Mouse (Mus musculus) limb, embryonic 12.5 days (tissue): ENCODE measurements around the gene Thsd4. TPM values are rescaled to one million over a fixed set of nuclear protein-coding genes. Genes with fewer than 3 reads are reported as not detected.
"Not testable (repeated sequence)": the region's sequence is repeated elsewhere in the genome, so short reads cannot be mapped to it uniquely, and the experiment has no call there.

ENCODE experiments used
- ATAC-seq: fragments of 200-750 bp; cut with Nextera tagmentation; 2 replicates; pipeline ENCODE4 v1.8.0; 2017; ENCODE audit warnings: low read depth, moderate TSS enrichment; ENCODE audit not compliant: insufficient number of reproducible peaks, insufficient read depth, low FRiP score, low TSS enrichment
- H3K27ac ChIP-seq: fragments of 300-500 bp; sonication (generic); 2 replicates; pipeline ENCODE4 v1.5.1; 2016; ENCODE audit warnings: mild to moderate bottlenecking, moderate library complexity
- H3K27me3 ChIP-seq: fragments of 300-500 bp; sonication (generic); 2 replicates; pipeline ENCODE4 v1.6.1; 2016; ENCODE audit warnings: mild to moderate bottlenecking, moderate library complexity
- H3K36me3 ChIP-seq: fragments of 300-500 bp; sonication (generic); 2 replicates; pipeline ENCODE4 v1.6.1; 2016; ENCODE audit warnings: mild to moderate bottlenecking, moderate library complexity
- H3K4me1 ChIP-seq: fragments of 300-500 bp; sonication (generic); replicated peaks from 2 replicates; pipeline ENCODE4 v1.6.1; 2016
- H3K4me2 ChIP-seq: fragments of 300-500 bp; sonication (generic); 2 replicates; pipeline ENCODE4 v1.6.1; 2016; ENCODE audit warnings: mild to moderate bottlenecking, moderate library complexity
- H3K4me3 ChIP-seq: fragments of 300-500 bp; sonication (generic); replicated peaks from 2 replicates; pipeline ENCODE4 v1.5.1; 2016; ENCODE audit warnings: mild to moderate bottlenecking
- H3K9ac ChIP-seq: fragments of 300-500 bp; sonication (generic); replicated peaks from 2 replicates; pipeline ENCODE4 v1.6.1; 2016; ENCODE audit warnings: mild to moderate bottlenecking, moderate library complexity
- H3K9me3 ChIP-seq: fragments of 300-500 bp; sonication (generic); 2 replicates; pipeline ENCODE4 v1.6.1; 2016; ENCODE audit warnings: mild to moderate bottlenecking, moderate library complexity
- WGBS: fragments of 180-500 bp; shearing (Covaris S2); methylation state at CpG from one replicate; pipeline ENCODE4 v1.1.7; 2016; 5-methylcytosine and 5-hydroxymethylcytosine counted together
- polyA plus RNA-seq: library from polyadenylated mRNA; unstranded; fragments of >200 nt; fragmentation: Nextera tagmentation; extraction: Ambion mirVana; gene quantifications from 2 replicates; pipeline ENCODE4 v1.2.1, GENCODE M21; 2016

The Thsd4 gene
- polyA plus RNA-seq, 1 experiment from 2014 or later, result 27.0 TPM

DNA sequence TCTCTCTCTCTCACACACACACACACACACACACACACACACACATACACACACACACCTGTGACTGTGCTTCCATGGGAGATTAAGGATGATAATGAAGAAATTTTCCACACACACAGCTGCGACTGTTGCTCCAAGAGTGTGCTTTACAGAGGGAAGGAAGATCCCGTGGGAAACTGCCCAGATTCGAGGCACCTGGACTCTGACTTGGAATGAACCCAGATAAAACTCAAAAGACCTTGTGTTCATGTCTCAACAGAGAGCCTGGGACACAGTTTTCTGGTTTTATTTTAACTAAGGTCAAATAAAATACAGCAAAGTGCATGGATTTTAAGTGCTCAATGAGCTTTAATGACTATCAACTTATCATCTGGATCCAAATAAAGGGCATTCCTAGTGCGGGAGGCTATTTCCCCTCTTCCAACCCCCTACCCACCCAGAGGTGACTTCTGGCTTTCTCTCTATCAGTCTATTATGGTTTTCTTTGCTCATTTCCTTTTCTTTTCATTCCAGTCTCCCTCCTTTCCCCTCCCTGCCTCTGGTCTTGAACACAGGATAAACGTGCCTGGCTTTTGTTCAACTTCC, 579.3 kb downstream of the Thsd4 start:
- Histone ChIP-seq H3K4me2 (no peak overlapping the region), H3K4me1 (peaks cover 39% of the 10 kb centered on the region), H3K27ac (peak overlapping the region; percentile 37; the same call in 1 of the 2 replicates), H3K9ac (no peak overlapping the region), H3K36me3 (no peaks in the 10 kb centered on the region), H3K27me3 (no peaks in the 10 kb centered on the region), H3K4me3 (no peak overlapping the region), H3K9me3 (no peaks in the 10 kb centered on the region)
- 47% methylated on average over 5 of the region's 5 CpGs for WGBS
- no peak for ATAC-seq

DNA sequence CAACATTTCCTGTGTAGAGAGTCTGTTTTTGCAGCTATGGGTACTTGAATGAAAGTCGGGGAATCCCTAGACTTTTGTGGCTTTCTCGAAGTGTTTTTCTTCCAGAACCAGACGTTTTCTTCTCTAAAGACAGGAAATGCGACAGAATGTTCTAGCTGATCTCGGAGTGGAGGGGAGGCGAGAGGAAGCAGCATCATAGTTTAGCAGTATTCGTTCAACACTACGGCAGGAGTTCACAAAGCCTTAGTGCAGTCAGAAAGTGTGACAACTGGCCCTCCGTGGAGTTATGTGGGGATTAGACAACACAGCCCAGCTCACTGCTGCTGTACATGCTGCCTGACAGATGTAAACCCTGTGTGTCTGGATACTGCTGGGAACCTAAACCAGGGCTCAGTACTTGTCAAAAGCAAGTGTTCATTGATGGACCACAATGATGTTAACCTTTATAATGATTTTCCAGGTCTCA, 579.9 kb downstream of the Thsd4 start:
- H3K27ac ChIP-seq, result peak overlapping the region; percentile 54; the same call in 1 of the 2 replicates
- 53% methylated on average over 9 of the region's 9 CpGs for WGBS
- H3K9me3 ChIP-seq, result no peaks in the 10 kb centered on the region
- peaks cover 39% of the 10 kb centered on the region for H3K4me1 ChIP-seq
- no peaks in the 10 kb centered on the region for H3K27me3 ChIP-seq
- H3K9ac ChIP-seq, result no peak overlapping the region
- no peak overlapping the region for H3K4me2 ChIP-seq
- H3K4me3 ChIP-seq, result no peak overlapping the region
- no peaks in the 10 kb centered on the region for H3K36me3 ChIP-seq
- no peak for ATAC-seq

DNA sequence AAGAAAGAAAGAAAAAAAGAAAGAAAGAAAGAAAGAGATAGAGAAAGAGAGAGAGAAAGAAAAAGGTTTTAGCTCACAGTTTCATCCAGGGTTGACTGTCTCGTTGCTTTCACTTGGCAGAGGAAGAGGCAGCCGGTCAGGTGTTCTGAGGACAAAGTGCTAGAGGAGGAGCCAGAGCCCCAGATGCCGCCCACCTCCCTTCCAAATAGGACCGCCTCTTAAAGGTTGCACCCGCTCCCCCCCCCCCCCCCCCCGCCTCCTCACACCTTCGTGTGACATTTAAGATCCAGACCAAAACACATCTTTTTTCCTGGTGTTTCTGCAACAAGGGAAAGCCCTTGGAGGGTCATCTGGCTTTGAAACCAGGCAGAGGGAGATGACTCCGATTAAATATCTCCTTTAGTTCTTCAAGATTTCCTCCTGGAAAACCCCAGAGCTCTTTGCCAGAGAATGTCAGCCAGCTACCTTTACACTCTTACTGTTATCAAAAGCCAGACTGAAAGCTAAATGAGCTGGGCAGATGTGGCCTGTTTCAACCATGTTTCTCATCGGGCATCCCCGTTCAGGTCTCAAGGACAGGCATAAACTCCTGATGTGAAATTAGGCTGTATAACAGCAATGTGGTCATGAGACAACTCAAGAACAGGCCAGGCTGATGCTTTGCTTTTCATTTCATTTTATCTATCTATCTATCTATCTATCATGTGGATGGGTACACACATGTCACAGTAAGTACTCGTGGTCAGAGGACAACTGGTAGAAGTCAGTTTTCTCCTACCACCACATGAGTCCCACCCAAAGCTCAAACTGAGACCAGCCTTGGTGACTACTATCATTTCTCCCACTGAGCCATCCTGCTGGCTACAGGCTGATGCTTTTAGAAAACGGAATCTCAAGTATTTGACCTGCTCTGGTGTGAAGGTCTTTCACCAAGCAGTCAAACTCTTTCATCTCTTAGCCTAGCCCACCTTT, 580.6 kb downstream of the Thsd4 start:
- Histone ChIP-seq H3K36me3 (no peaks in the 10 kb centered on the region), H3K27ac (peak overlapping the region; percentile 54; the same call in 1 of the 2 replicates), H3K4me3 (no peak overlapping the region), H3K4me1 (peaks cover 39% of the 10 kb centered on the region), H3K4me2 (no peak overlapping the region), H3K9ac (no peak overlapping the region), H3K27me3 (no peaks in the 10 kb centered on the region), H3K9me3 (no peaks in the 10 kb centered on the region)
- ATAC-seq, result no peak
- WGBS, result 56% methylated on average over 12 of the region's 12 CpGs

DNA sequence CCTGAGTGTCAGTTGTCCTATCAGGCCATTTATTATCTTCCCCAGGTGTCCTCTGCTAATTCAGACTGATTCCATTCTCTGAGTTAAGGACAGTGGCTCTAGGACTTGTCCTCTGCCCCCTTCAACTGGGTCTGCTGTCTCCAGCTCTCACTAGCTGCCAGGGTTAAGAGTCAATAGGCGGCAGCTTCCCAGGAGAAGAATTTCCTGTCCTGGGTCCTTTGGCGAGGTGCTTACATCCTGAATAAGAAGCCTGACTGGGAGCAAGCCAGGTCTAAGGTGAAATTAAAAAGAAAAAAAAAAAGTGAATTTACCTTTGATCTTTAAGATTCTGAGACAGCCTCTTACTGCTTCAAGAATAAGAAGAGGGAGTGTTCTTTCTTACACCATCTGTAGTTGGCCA, 582.2 kb downstream of the Thsd4 start:
- Histone ChIP-seq H3K27me3 (no peaks in the 10 kb centered on the region), H3K4me3 (no peak overlapping the region), H3K4me2 (no peak overlapping the region), H3K9me3 (no peaks in the 10 kb centered on the region), H3K27ac (peak overlapping the region; percentile 26; the same call in 1 of the 2 replicates), H3K36me3 (no peaks in the 10 kb centered on the region), H3K9ac (no peak overlapping the region), H3K4me1 (peaks cover 39% of the 10 kb centered on the region)
- 43% methylated on average over 2 of the region's 2 CpGs for WGBS
- ATAC-seq, result no peak

DNA sequence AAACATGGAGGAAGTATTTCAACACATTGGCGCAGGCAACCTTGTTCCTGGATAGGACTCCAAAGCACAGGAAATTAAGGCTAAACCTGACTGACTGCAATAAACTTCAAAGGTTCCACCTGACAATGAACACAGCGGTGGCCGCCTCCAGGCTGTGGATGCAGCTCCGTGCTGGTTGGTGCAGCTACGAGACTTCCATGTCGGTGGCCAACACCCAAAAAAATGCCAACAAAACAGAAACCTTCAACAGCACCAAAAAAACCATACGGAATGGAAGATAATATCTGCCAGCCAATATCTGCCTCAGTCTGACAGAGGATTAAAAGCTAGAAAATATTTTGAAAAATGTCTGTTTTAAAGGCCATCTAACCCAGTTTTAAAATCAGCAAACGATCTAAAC, 583.3 kb downstream of the Thsd4 start:
- Histone ChIP-seq H3K4me3 (no peak overlapping the region), H3K9me3 (no peaks in the 10 kb centered on the region), H3K9ac (no peak overlapping the region), H3K4me1 (peaks cover 35% of the 10 kb centered on the region), H3K27ac (no peak overlapping the region), H3K4me2 (no peak overlapping the region), H3K36me3 (no peaks in the 10 kb centered on the region), H3K27me3 (no peaks in the 10 kb centered on the region)
- WGBS, result 41% methylated on average over 8 of the region's 8 CpGs
- no peak for ATAC-seq

DNA sequence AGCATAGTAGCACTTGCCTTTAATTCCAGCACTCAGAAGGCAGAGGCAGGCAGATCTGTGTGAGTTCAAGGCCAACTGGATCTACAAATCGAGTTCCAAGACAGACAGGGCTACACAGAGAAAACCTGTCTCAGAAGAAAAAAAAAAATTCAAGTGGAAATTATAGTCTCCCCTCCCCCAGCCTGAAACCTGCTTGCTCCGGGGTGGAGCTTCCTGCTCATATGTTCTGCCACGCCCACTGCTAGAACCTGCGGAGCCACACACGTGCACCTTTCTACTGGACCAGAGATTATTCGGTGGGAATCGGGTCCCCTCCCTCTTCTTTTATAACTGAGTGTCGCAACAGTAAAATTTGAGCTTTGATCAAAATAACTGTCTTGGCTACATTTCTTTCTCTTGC, 586.0 kb downstream of the Thsd4 start:
- 82% methylated on average over 8 of the region's 8 CpGs for WGBS
- H3K27ac ChIP-seq, ATAC-seq: not testable (repeated sequence)

DNA sequence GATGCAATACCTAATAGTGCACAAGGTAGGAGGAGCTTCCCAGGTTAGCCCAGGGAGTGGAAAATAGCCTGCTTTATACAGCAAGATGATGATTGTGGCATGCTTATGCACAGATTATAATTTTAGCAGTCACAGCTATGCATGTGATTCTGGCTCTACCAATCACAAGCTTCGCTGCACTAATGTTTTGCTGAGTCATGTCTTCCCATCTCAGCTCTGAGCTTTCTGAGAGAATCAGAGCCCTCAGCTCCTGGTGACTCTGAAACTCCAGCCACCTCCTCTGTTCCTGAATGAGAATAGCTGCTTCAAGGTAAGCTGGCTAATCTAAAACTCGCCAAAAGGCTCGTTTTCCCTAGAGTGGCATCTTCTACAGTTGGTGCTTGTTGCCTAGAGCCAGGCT, 591.6 kb downstream of the Thsd4 start:
- Histone ChIP-seq H3K4me2 (no peak overlapping the region), H3K4me3 (no peak overlapping the region), H3K4me1 (no peaks in the 10 kb centered on the region), H3K9ac (no peak overlapping the region), H3K27me3 (no peaks in the 10 kb centered on the region), H3K36me3 (peaks cover 14% of the 10 kb centered on the region; the same call in 1 of the 2 replicates), H3K27ac (no peak overlapping the region), H3K9me3 (no peaks in the 10 kb centered on the region)
- ATAC-seq, result no peak
- WGBS, result 79% methylated on average over 3 of the region's 3 CpGs

More for the DNA sequence above, 586.0 kb downstream of the Thsd4 start:
- H3K4me2 ChIP-seq, H3K9me3 ChIP-seq, H3K9ac ChIP-seq, H3K27me3 ChIP-seq, H3K4me3 ChIP-seq, H3K36me3 ChIP-seq: not testable (repeated sequence)
- H3K4me1 ChIP-seq, result peaks cover 14% of the 10 kb centered on the region

Other genes starting within 250 kb of the Thsd4 start
- gene Lrrc49, start 166.1 kb upstream of the Thsd4 start, polyA plus RNA-seq, result 20.3 and 21.7 TPM in 2 replicates
- 3.0 and 3.7 TPM in 2 replicates for gene Larp6, start 190.9 kb upstream of the Thsd4 start, polyA plus RNA-seq